In the genomic region with DNA sequence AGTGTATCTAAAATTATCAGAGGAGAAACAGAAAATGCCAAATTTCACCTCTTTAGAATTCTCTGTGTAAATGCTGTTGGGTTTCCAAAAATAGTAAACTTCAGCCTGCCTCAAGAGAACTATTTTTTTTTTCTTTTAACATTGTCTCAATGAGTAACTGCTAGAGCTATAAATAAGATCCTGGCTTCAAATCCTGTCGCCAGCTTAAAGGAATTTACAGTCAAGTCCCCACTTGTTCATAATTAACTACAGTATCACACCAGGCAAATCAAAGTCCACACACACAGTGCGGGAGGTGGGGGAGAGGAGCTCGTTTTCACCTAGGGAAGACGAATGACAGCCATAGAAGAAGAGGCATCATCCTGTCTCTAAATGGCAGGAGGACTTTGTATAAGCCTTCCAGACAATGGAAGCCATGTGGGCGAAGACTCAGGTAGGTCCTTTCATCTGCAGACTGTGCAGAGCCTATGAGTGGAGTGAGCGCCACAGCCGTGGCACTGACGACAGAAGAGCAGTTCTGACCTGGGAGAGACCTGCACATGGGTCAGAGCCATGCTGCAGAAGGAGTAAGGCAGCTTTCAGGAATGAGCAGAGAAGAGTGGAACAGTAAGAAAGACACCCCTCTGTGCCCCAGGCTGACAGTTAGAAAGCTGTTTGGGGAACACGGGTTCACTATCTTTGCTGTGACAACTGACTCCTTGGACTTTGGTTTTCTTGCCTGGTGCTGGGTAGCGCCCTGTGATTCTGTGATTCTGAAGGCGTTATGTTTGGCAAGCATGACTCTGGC, we compare ENCODE assay signal across 13 mouse cellular contexts. TPM values are rescaled to one million over a fixed set of nuclear protein-coding genes. Genes with fewer than 3 reads are reported as not detected.
DNase-seq lines count a peak whose midpoint lies in the region; ATAC-seq and TF ChIP-seq lines count a peak whose summit lies in the region.
"Had no signal": no experiment of that assay in that cellular context is flagged by ENCODE, and none has a peak within 500 bp of the region (broad histone marks: within the 10 kb centered on the region; RNA-seq: fewer than 3 reads in every experiment).

No protein-coding gene starts in this region.

- no peak overlapping the region for H3K4me3 ChIP-seq in heart, embryonic 16.5 days (ENCODE audit: low read length)
- no peak overlapping the region for H3K4me3 ChIP-seq in embryonic facial prominence, embryonic 15.5 days (replicated peaks)
- no peak overlapping the region for H3K4me3 ChIP-seq in kidney, postnatal 0 days (replicated peaks; ENCODE audit: low read depth, low read length)
- H3K4me3 ChIP-seq in liver, embryonic 16.5 days (ENCODE audit: low read depth, low read length): peak overlapping the region; percentile 30
- H3K4me3 ChIP-seq in forebrain, embryonic 16.5 days (replicated peaks; ENCODE audit: low read length): no peak overlapping the region
- H3K4me3 ChIP-seq: embryonic facial prominence, embryonic 12.5 days had no signal

- WGBS in heart, embryonic 16.5 days: 40% methylated on average over 11 of the region's 11 CpGs
- WGBS in embryonic facial prominence, embryonic 15.5 days: 57% methylated on average over 11 of the region's 11 CpGs
- WGBS in kidney, postnatal 0 days: 35% methylated on average over 11 of the region's 11 CpGs
- WGBS in liver, embryonic 16.5 days (ENCODE audit: insufficient replicate concordance): 43% methylated on average over 11 of the region's 11 CpGs
- 62% methylated on average over 11 of the region's 11 CpGs for WGBS in forebrain, embryonic 16.5 days

- no peak overlapping the region for H3K4me2 ChIP-seq in heart, embryonic 16.5 days (ENCODE audit: low read depth, low read length)
- H3K4me2 ChIP-seq in embryonic facial prominence, embryonic 15.5 days (replicated peaks): no peak overlapping the region
- 0 out of 2 replicates have a peak overlapping the region, but pooled peaks have one; percentile 27 for H3K4me2 ChIP-seq in kidney, postnatal 0 days (ENCODE audit: low read length)
- H3K4me2 ChIP-seq in liver, embryonic 16.5 days (ENCODE audit: low read depth, low read length): peak overlapping the region; percentile 30
- H3K4me2 ChIP-seq in forebrain, embryonic 16.5 days (ENCODE audit: low read length): no peak overlapping the region
- H3K4me2 ChIP-seq: embryonic facial prominence, embryonic 12.5 days had no signal

- no peaks in the 10 kb centered on the region for H3K9me3 ChIP-seq in heart, embryonic 16.5 days (replicated peaks; ENCODE audit: control insufficient read depth, low read length)
- no peaks in the 10 kb centered on the region for H3K9me3 ChIP-seq in embryonic facial prominence, embryonic 15.5 days (replicated peaks)
- H3K9me3 ChIP-seq in kidney, postnatal 0 days (replicated peaks; ENCODE audit: low read length): no peaks in the 10 kb centered on the region
- H3K9me3 ChIP-seq in liver, embryonic 16.5 days (replicated peaks; ENCODE audit: control insufficient read depth, low read length): no peaks in the 10 kb centered on the region
- no peaks in the 10 kb centered on the region for H3K9me3 ChIP-seq in forebrain, embryonic 16.5 days (ENCODE audit: control insufficient read depth, low read length)
- H3K9me3 ChIP-seq: embryonic facial prominence, embryonic 12.5 days had no signal

- no peak for DNase-seq in heart, postnatal 36 days
- DNase-seq in kidney, postnatal 0 days (ENCODE audit: low spot score): peak; percentile 62
- DNase-seq in Muller cell, postnatal 12 days (ENCODE audit: inconsistent ontology term): no peak
- DNase-seq in right cerebral cortex, adult 18-20 months: no peak
- DNase-seq: adrenal gland, postnatal 36 days; cerebellum, adult 8-10 months; heart, postnatal 14 days; thymus, postnatal 4 days had no signal

- no peaks in the 10 kb centered on the region for H3K36me3 ChIP-seq in heart, embryonic 16.5 days (ENCODE audit: control insufficient read depth, insufficient read depth)
- H3K36me3 ChIP-seq in embryonic facial prominence, embryonic 15.5 days: no peaks in the 10 kb centered on the region
- H3K36me3 ChIP-seq in kidney, postnatal 0 days (ENCODE audit: insufficient read depth, low read length): no peaks in the 10 kb centered on the region
- H3K36me3 ChIP-seq in liver, embryonic 16.5 days (ENCODE audit: control insufficient read depth, insufficient read depth): no peaks in the 10 kb centered on the region
- H3K36me3 ChIP-seq in forebrain, embryonic 16.5 days (ENCODE audit: control insufficient read depth, insufficient read depth): no peaks in the 10 kb centered on the region
- H3K36me3 ChIP-seq: embryonic facial prominence, embryonic 12.5 days had no signal

- ATAC-seq in heart, embryonic 16.5 days (replicated peaks; ENCODE audit: extremely low read depth, insufficient read depth, low FRiP score): no peak
- ATAC-seq in embryonic facial prominence, embryonic 15.5 days (ENCODE audit: insufficient number of reproducible peaks, low FRiP score, low TSS enrichment, low read depth): no peak
- ATAC-seq in kidney, postnatal 0 days (replicated peaks; ENCODE audit: low FRiP score, low read depth): peak; percentile 55; the same call in 1 of the 2 replicates
- ATAC-seq in liver, embryonic 16.5 days (ENCODE audit: low read depth): peak; percentile 68
- no peak for ATAC-seq in forebrain, embryonic 16.5 days

- no peak for TF ChIP-seq CTCF in kidney, postnatal 0 days (IDR thresholded peaks at IDR 0.05; ENCODE audit: low read depth)

- H3K4me1 ChIP-seq in heart, embryonic 16.5 days (ENCODE audit: control insufficient read depth, insufficient read depth, low read length): peaks cover 27% of the 10 kb centered on the region
- peaks cover 29% of the 10 kb centered on the region for H3K4me1 ChIP-seq in embryonic facial prominence, embryonic 15.5 days
- peaks cover 27% of the 10 kb centered on the region; the same call in 1 of the 2 replicates for H3K4me1 ChIP-seq in kidney, postnatal 0 days (replicated peaks; ENCODE audit: insufficient read depth, low read length)
- H3K4me1 ChIP-seq in liver, embryonic 16.5 days (ENCODE audit: control insufficient read depth, low read depth, low read length): peaks cover 6% of the 10 kb centered on the region
- H3K4me1 ChIP-seq in forebrain, embryonic 16.5 days (replicated peaks; ENCODE audit: control insufficient read depth, insufficient read depth, low read length): 0 out of 2 replicates have a peak, but pooled peaks cover 8% of the 10 kb centered on the region

- intact Hi-C loops in heart, postnatal 36 days (cut with DNase I): loop anchor here (1.0 to 2.0 kb wide), 4 partner anchors 25 to 363 kb away; partner anchors contain the start of gene Nid2

- peak overlapping the region; percentile 74 for H3K27ac ChIP-seq in heart, embryonic 16.5 days (ENCODE audit: low read length)
- H3K27ac ChIP-seq in embryonic facial prominence, embryonic 15.5 days (replicated peaks): 0 out of 2 replicates have a peak overlapping the region, but pooled peaks have one; percentile 23
- H3K27ac ChIP-seq in kidney, postnatal 0 days: peak overlapping the region; percentile 71
- H3K27ac ChIP-seq in liver, embryonic 16.5 days (ENCODE audit: low read length): 0 out of 2 replicates have a peak overlapping the region, but pooled peaks have one; percentile 29
- no peak overlapping the region for H3K27ac ChIP-seq in forebrain, embryonic 16.5 days (ENCODE audit: low read length)
- H3K27ac ChIP-seq: embryonic facial prominence, embryonic 12.5 days had no signal

- H3K9ac ChIP-seq in heart, embryonic 16.5 days (ENCODE audit: low read length): no peak overlapping the region
- H3K9ac ChIP-seq in embryonic facial prominence, embryonic 15.5 days: no peak overlapping the region
- no peak overlapping the region for H3K9ac ChIP-seq in kidney, postnatal 0 days (ENCODE audit: low read depth, low read length)
- no peak overlapping the region for H3K9ac ChIP-seq in liver, embryonic 16.5 days (ENCODE audit: low read depth, low read length)
- H3K9ac ChIP-seq in forebrain, embryonic 16.5 days (replicated peaks; ENCODE audit: low read depth, low read length): no peak overlapping the region
- H3K9ac ChIP-seq: embryonic facial prominence, embryonic 12.5 days had no signal

- H3K27me3 ChIP-seq in heart, embryonic 16.5 days (ENCODE audit: control insufficient read depth, insufficient read depth, low read length): no peaks in the 10 kb centered on the region
- H3K27me3 ChIP-seq in embryonic facial prominence, embryonic 15.5 days: no peaks in the 10 kb centered on the region; the same call in 1 of the 2 replicates
- H3K27me3 ChIP-seq in kidney, postnatal 0 days (ENCODE audit: insufficient read depth, low read length): no peaks in the 10 kb centered on the region
- H3K27me3 ChIP-seq in liver, embryonic 16.5 days (ENCODE audit: control insufficient read depth, insufficient read depth, low read depth, low read length): no peaks in the 10 kb centered on the region
- H3K27me3 ChIP-seq in forebrain, embryonic 16.5 days (replicated peaks; ENCODE audit: control insufficient read depth, insufficient read depth, low read length): no peaks in the 10 kb centered on the region
- H3K27me3 ChIP-seq: embryonic facial prominence, embryonic 12.5 days had no signal

RNA-seq across cellular contexts. Expression of gene Nid2, which starts 43.2 kb away (rescaled TPM):
- 89.5 and 108 TPM in 2 replicates for polyA plus RNA-seq in heart, embryonic 16.5 days (2015; fragmentation: Nextera tagmentation; extraction: Ambion mirVana)
- total RNA-seq in heart, postnatal 36 days (2021): 10 to 100 TPM; 35.0 to 36.3 TPM
- 86.7 and 91.3 TPM in 2 replicates for polyA plus RNA-seq in embryonic facial prominence, embryonic 15.5 days (2015; fragmentation: Nextera tagmentation; extraction: Ambion mirVana)
- polyA plus RNA-seq in kidney, postnatal 0 days (2015; fragmentation: Nextera tagmentation; extraction: Ambion mirVana): 65.3 and 71.0 TPM in 2 replicates
- 14.3 and 16.1 TPM in 2 replicates for polyA plus RNA-seq in liver, embryonic 16.5 days (2015; fragmentation: Nextera tagmentation; extraction: Ambion mirVana)
- polyA plus RNA-seq in forebrain, embryonic 16.5 days (2015; fragmentation: Nextera tagmentation; extraction: Ambion mirVana): 28.4 and 39.7 TPM in 2 replicates

Comparison
In these comparisons a context has a peak if more than half of its experiments do, and no peak if none do; other contexts are left out.
1. ATAC-seq: peak in kidney, postnatal 0 days (single experiment) and liver, embryonic 16.5 days (single experiment); none in heart, embryonic 16.5 days (single experiment), embryonic facial prominence, embryonic 15.5 days (single experiment) and forebrain, embryonic 16.5 days (single experiment).
2. H3K4me2 ChIP-seq: peak in kidney, postnatal 0 days (single experiment) and liver, embryonic 16.5 days (single experiment); none in heart, embryonic 16.5 days (single experiment), embryonic facial prominence, embryonic 15.5 days (single experiment) and forebrain, embryonic 16.5 days (single experiment).